Mouse (Mus musculus) forebrain, postnatal 0 days (tissue): ENCODE data around the gene Hcst. TPM values are rescaled to one million over a fixed set of nuclear protein-coding genes. Genes with fewer than 3 reads are reported as not detected.

Experiments
- ATAC-seq: fragments of 200-750 bp; cut with Nextera tagmentation; 2 replicates; pipeline ENCODE4 v1.8.0; 2017; ENCODE audit warnings: mild to moderate bottlenecking, moderate library complexity
- DNase-seq: peaks from one replicate; pipeline ENCODE4 v3.0.0-alpha.2; 2015
- H3K27ac ChIP-seq: fragments of 300-500 bp; sonication (generic); 2 replicates; pipeline ENCODE4 v1.5.1; 2014; ENCODE audit warnings: low read depth, mild to moderate bottlenecking, antibody characterized with exemption, low read length, moderate library complexity, mixed read lengths
- H3K27me3 ChIP-seq: fragments of 300-500 bp; sonication (generic); 2 replicates; pipeline ENCODE4 v1.6.1; 2014; ENCODE audit warnings: mild to moderate bottlenecking, low read length, mixed read lengths; ENCODE audit not compliant: insufficient read depth
- H3K36me3 ChIP-seq: fragments of 300-500 bp; sonication (generic); 2 replicates; pipeline ENCODE4 v1.6.1; 2014; ENCODE audit warnings: mild to moderate bottlenecking, moderate library complexity; ENCODE audit not compliant: insufficient read depth
- H3K4me1 ChIP-seq: fragments of 300-500 bp; sonication (generic); 2 replicates; pipeline ENCODE4 v1.6.1; 2014; ENCODE audit warnings: antibody characterized with exemption; ENCODE audit not compliant: insufficient read depth
- H3K4me2 ChIP-seq: fragments of 300-500 bp; sonication (generic); 2 replicates; pipeline ENCODE4 v1.6.1; 2014; ENCODE audit warnings: low read depth, mild to moderate bottlenecking, moderate library complexity
- H3K4me3 ChIP-seq: fragments of 300-500 bp; sonication (generic); 2 replicates; pipeline ENCODE4 v1.5.1; 2014; ENCODE audit warnings: low read depth, low read length, mixed read lengths
- H3K9ac ChIP-seq: fragments of 300-500 bp; sonication (generic); 2 replicates; pipeline ENCODE4 v1.6.1; 2014; ENCODE audit warnings: mild to moderate bottlenecking
- H3K9me3 ChIP-seq: fragments of 300-500 bp; sonication (generic); 2 replicates; pipeline ENCODE4 v1.6.1; 2016; ENCODE audit warnings: low read length
- CTCF ChIP-seq: sonication (generic); IDR thresholded peaks from 2 replicates; pipeline ENCODE4 v1.5.1; 2016; ENCODE audit warnings: antibody characterized with exemption, control low read depth, low read depth
- WGBS: fragments of 180-500 bp; shearing (Covaris S2); extraction: QIAGEN DNeasy Blood & Tissue Kit; methylation state at CpG from one replicate; pipeline ENCODE4 v1.1.7; 2014; 5-methylcytosine and 5-hydroxymethylcytosine counted together
- polyA plus RNA-seq: library from polyadenylated mRNA; unstranded; fragments of >200 nt; fragmentation: Nextera tagmentation; extraction: Ambion mirVana; gene quantifications from 2 replicates; pipeline ENCODE4 v1.2.1, GENCODE M21; 2015
- total RNA-seq: library from RNA; depleted of rRNA; stranded (reverse); fragments of >200 nt; gene quantifications from 2 replicates; pipeline ENCODE4 v1.2.3, GENCODE M21; 2014

The Hcst gene
- total and polyA plus RNA-seq, 2 experiments from 2014 or later: 0.41 TPM; not detected in 1

DNA sequence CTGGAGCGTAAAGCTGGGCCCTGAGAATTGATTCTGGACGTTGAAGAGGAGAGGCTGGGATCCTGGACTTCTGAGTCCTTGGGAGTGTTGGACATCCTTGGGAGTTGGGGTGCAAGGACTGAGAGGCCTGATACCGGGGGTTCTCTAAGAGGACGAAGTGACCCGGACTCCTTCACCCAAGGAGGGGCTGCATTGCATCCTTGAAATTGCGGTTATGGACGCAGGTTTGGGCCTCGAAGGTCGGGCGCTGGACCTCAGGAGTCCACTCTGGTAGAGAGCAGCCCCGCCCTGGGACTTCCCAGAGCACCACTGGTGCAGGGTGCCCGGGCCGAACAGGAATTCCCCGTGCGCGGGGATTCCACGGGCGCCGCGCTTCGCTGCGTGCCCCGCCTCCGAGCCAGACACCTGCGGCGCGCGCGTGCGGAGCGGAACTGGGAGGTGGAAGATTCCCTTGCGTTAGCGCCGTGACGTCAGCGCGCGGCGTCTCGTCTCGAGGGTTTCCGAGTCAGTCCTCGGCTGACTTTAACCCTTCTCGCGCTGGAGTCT is 2.3 kb upstream of the Hcst start:
- peak overlapping the region; percentile 53 for H3K9ac ChIP-seq
- peak overlapping the region; percentile 98 for H3K4me2 ChIP-seq
- DNase-seq (peak; percentile 96), ATAC-seq (peak; percentile 96)
- no peak for TF ChIP-seq CTCF
- no peaks in the 10 kb centered on the region; the same call in 1 of the 2 replicates for H3K4me1 ChIP-seq
- no peaks in the 10 kb centered on the region for H3K27me3 ChIP-seq
- no peaks in the 10 kb centered on the region for H3K9me3 ChIP-seq
- WGBS: 0% methylated on average over 44 of the region's 45 CpGs
- H3K27ac ChIP-seq: 0 out of 2 replicates have a peak overlapping the region, but pooled peaks have one; percentile 64
- H3K4me3 ChIP-seq: peak overlapping the region; percentile 53
- H3K36me3 ChIP-seq: peaks cover 14% of the 10 kb centered on the region

DNA sequence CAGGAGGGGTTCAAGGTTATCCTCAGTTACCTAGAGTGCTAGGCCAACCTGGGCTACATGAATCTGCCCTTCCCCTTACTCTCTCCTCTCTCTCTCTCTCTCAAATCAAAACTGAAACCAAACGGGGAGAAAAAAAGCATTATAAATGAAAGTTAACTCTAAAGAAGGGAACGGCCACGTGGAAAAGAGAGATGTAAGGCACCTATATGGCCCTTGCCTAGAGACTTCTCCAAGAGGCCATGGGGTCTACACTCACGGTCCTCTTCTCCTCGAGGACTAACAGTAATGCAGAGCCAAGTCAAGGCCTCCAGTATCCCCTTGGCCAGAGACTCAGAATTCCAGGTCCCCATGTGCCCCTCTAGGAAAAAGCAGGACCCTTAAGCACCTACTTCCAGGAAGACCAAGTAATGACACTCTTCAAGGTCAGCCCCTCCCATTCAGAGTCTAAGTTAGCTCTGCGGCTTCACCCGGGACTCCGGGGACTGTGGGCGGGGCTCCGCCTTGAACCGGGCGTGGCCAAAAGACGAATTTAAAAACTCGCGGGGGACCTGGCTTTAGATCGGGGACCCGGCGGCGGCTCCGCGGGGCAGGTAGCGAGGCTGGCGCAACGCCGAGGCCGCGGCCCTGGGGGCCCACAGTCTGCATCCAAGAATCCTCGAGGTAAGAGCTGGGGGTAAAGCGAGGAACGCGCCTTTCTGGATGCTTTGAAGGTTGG is 1.7 kb upstream of the Hcst start, which contains the start of gene Nfkbid:
Nfkbid (plus strand) TSS at position 558 of the 715 bp plus-strand sequence.
- Histone ChIP-seq H3K4me2 (peak within 1 kb of the TSS; percentile 98), H3K4me1 (no peaks in the 10 kb centered on the region; the same call in 1 of the 2 replicates), H3K36me3 (peaks cover 12% of the 10 kb centered on the region), H3K27me3 (no peaks in the 10 kb centered on the region), H3K4me3 (peak within 1 kb of the TSS; percentile 53), H3K9ac (peak within 1 kb of the TSS; percentile 53), H3K9me3 (no peaks in the 10 kb centered on the region), H3K27ac (peak within 1 kb of the TSS; percentile 64)
- ATAC-seq (no peak), DNase-seq (peak; percentile 20)
- TF ChIP-seq CTCF: no peak
- 10% methylated on average over 31 of the region's 31 CpGs for WGBS

DNA sequence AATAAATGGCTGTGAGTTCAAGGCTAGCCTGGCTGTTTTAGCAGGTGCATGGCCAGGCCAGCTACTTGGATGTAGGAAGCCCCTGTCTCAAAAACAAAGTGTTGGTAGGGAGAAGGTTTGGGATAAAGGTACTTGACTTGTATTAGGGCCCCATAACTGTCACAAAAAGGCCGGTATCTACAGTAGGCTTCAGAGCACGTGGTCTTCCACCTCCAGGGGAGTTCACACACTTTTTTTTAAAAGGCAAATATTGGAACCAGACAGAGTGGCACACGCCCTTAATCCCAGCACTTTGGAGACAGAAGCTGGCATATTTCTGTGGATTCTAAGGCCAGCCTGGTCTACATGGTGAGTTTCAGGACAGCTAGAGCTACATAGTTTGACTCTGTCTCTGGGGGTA is 1.0 kb upstream of the Hcst start:
- Histone ChIP-seq H3K4me1 (no peaks in the 10 kb centered on the region; the same call in 1 of the 2 replicates), H3K27me3 (no peaks in the 10 kb centered on the region), H3K4me3 (no peak overlapping the region), H3K36me3 (peaks cover 7% of the 10 kb centered on the region), H3K9me3 (no peaks in the 10 kb centered on the region), H3K27ac (no peak overlapping the region), H3K9ac (no peak overlapping the region), H3K4me2 (no peak overlapping the region)
- ATAC-seq: no peak
- no peak for TF ChIP-seq CTCF
- DNase-seq: no peak
- 83% methylated on average over 3 of the region's 3 CpGs for WGBS

DNA sequence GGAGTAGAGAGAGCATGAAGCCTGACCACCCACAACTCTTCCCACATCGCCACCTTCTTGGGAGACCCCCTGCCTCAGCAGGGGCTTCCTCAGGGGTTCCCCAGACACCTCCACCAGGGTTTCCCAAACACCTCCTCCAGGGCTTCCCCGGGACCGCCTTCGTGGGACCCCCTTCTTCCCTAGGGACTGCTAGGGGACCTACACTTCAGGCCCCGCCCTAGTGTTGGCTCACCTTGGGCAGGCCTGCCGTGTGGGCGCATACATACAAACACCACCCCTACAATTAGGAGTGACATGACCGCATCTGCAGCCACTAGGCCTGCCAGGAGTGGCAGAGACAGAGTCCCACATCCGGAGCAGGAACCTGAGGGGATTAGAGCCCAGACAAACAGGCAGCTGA is 1.8 kb downstream of the Hcst start:
- no peak for TF ChIP-seq CTCF
- DNase-seq (no peak), ATAC-seq (no peak)
- no peak overlapping the region for H3K27ac ChIP-seq
- H3K9ac ChIP-seq: no peak overlapping the region
- no peaks in the 10 kb centered on the region for H3K9me3 ChIP-seq
- 80% methylated on average over 9 of the region's 9 CpGs for WGBS
- H3K4me1 ChIP-seq: no peaks in the 10 kb centered on the region; the same call in 1 of the 2 replicates
- H3K4me3 ChIP-seq: no peak overlapping the region
- H3K36me3 ChIP-seq: no peaks in the 10 kb centered on the region
- no peak overlapping the region for H3K4me2 ChIP-seq
- no peaks in the 10 kb centered on the region for H3K27me3 ChIP-seq

DNA sequence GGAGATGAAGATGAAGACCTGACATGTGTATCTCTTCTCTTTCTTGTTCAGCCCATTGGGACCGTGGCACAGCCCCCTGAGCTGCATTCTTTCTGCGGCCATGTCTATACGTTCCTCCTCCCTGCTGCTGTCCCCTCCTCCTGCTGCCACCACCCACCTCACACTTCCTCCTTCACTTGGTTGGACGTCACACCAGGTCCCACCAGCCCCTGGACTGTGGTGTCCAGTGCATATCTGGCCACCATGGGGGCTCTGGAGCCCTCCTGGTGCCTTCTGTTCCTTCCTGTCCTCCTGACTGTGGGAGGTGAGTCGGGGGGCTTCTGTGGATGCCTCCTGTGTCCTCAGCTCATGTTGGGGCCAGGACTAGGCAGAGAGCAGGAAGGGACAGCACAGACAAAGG is 6.1 kb downstream of the Hcst start, which contains the start of gene Tyrobp:
Tyrobp (plus strand) TSS at position 165 of the 400 bp plus-strand sequence.
- no peak within 1 kb of the TSS for H3K9ac ChIP-seq
- no peaks in the 10 kb centered on the region for H3K9me3 ChIP-seq
- H3K27me3 ChIP-seq: no peaks in the 10 kb centered on the region
- TF ChIP-seq CTCF: no peak
- no peak within 1 kb of the TSS for H3K4me2 ChIP-seq
- no peaks in the 10 kb centered on the region for H3K36me3 ChIP-seq
- no peak for ATAC-seq
- no peak for DNase-seq
- H3K4me1 ChIP-seq: no peaks in the 10 kb centered on the region
- WGBS: 73% methylated on average over 5 of the region's 5 CpGs
- H3K4me3 ChIP-seq: no peak within 1 kb of the TSS
- H3K27ac ChIP-seq: no peak within 1 kb of the TSS

DNA sequence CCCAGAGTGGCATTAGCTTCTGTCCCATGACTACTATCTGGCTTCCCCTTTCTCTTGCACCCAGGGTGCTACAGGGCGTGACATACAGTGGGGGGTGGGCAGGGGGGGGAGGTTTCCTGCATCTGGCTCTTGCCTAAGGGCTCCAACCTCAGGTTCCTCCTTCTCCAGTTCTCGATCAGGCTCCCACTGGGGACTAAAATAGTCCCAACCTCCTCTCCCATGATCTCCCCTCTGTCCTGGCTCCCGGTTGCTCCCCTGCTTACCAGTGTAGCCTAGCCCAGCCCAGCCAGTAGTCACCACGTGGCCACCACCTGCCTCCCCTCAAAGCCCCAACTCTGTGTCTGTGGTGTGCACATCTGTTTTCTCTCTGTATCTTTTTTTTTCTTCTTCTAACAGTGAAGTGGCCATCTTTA is 6.9 kb downstream of the Hcst start:
- Histone ChIP-seq H3K9ac (no peak overlapping the region), H3K27me3 (no peaks in the 10 kb centered on the region), H3K9me3 (no peaks in the 10 kb centered on the region), H3K4me2 (no peak overlapping the region), H3K4me1 (no peaks in the 10 kb centered on the region), H3K36me3 (no peaks in the 10 kb centered on the region), H3K27ac (no peak overlapping the region), H3K4me3 (no peak overlapping the region)
- 58% methylated on average over 4 of the region's 4 CpGs for WGBS
- ATAC-seq: no peak
- no peak for TF ChIP-seq CTCF
- DNase-seq: no peak

DNA sequence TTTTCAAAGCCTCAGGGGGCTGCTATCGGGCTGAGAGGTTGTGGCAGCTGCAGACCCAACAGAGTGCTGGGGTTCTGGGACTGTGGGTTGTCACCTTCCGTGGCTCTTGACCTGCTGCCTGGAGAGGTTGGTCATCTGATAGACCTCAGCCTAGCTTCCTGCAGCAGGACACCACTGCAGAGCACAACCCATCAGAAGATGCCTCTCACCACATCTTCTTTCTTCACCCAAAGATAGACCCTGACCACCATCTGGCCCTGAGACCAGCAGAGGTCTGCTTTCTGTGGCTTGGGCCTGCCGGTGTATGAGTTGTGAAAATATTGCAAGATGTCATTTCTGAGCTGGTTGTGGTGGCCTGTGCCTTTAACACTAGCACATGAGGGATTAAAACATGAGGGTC is 8.6 kb downstream of the Hcst start:
- H3K4me1 ChIP-seq: no peaks in the 10 kb centered on the region
- H3K9me3 ChIP-seq: no peaks in the 10 kb centered on the region
- no peak overlapping the region for H3K9ac ChIP-seq
- no peak overlapping the region for H3K27ac ChIP-seq
- no peaks in the 10 kb centered on the region for H3K27me3 ChIP-seq
- DNase-seq (no peak), ATAC-seq (no peak)
- no peaks in the 10 kb centered on the region for H3K36me3 ChIP-seq
- no peak overlapping the region for H3K4me2 ChIP-seq
- H3K4me3 ChIP-seq: no peak overlapping the region
- 81% methylated on average over 3 of the region's 3 CpGs for WGBS
- no peak for TF ChIP-seq CTCF
